Mouse (Mus musculus) stomach, postnatal 0 days (tissue): ENCODE results near the gene Gm11549.

Experiments used
- CTCF ChIP-seq: IDR thresholded peaks from 2 replicates; pipeline ENCODE4 v1.5.1; 2016; ENCODE audit warnings: antibody characterized with exemption, low read depth, mild to moderate bottlenecking, moderate library complexity
- EP300 ChIP-seq: optimal IDR thresholded peaks from 2 replicates; pipeline ENCODE3; 2016; ENCODE audit warnings: antibody characterized with exemption

DNA sequence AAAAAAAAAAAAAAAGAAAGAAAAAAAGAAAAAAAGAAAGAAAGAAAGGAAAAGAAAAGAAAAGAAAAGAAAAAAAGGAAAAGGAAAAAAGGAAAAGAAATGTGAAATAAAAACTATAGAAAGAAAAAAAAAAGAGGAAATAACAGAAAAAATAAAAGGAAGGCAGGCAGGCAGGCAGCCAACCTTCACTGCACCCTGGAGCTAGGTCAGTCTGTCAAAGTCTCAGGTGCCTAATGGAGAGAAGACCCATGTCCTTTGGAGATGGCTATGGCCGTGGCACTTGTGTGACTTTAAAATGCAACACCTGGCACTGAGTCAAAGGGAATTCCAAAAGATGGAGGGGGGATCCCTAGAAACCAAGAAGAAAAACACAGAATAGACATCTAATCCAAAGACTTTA lies 33.2 kb downstream of the Gm11549 start:
- TF ChIP-seq CTCF: no peak
- TF ChIP-seq EP300: no peak
